43 mouse cellular contexts compared by ENCODE assay signal in the genomic region with DNA sequence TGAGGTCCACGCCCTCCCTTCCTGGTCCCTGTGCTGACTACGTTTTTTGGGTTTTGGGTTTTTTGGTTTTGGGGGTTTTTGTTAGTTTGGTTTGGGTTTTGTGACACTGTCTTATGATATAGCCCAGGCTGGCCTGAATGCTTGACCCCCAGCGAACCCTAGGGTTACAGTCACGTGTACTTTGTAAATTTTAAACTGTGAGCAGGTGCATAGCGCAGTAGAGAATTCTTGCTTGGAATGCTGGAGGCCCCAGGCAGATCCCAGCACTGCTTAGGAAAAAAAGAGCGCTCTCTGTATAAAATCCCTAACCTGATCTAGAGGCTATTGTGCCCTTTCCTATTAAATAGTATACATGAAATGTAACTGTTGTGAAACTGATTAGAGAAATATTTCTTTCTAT. TPM values are rescaled to one million over a fixed set of nuclear protein-coding genes. Genes with fewer than 3 reads are reported as not detected.
"Had no signal": no experiment of that assay in that cellular context is flagged by ENCODE, and none has a peak within 500 bp of the region (broad histone marks: within the 10 kb centered on the region; RNA-seq: fewer than 3 reads in every experiment).

No protein-coding gene starts in this region.

- H3K9ac ChIP-seq: limb, embryonic 12.5 days; limb, embryonic 13.5 days; limb, embryonic 15.5 days; liver, embryonic 12.5 days; liver, embryonic 13.5 days; liver, embryonic 14.5 days; liver, embryonic 15.5 days; liver, postnatal 0 days; lung, embryonic 14.5 days; lung, embryonic 15.5 days; midbrain, embryonic 12.5 days; midbrain, embryonic 13.5 days; midbrain, embryonic 15.5 days; neural tube, embryonic 12.5 days had no signal

- H3K4me1 ChIP-seq: liver, embryonic 15.5 days had no signal

- H3K27ac ChIP-seq: limb, embryonic 10.5 days; limb, embryonic 12.5 days; limb, embryonic 13.5 days; limb, embryonic 15.5 days; liver, embryonic 12.5 days; liver, embryonic 13.5 days; liver, embryonic 14.5 days; liver, embryonic 15.5 days; lung, embryonic 15.5 days; macrophage; midbrain, embryonic 10.5 days; midbrain, embryonic 12.5 days; midbrain, embryonic 13.5 days; midbrain, embryonic 15.5 days; neural tube, embryonic 12.5 days had no signal

- ATAC-seq: liver, embryonic 12.5 days; liver, postnatal 0 days; lung, postnatal 0 days; midbrain, embryonic 13.5 days; midbrain, embryonic 15.5 days; midbrain, embryonic 16.5 days had no signal

- DNase-seq: left cerebral cortex, postnatal 4 days; liver; liver, embryonic 13.5 days; liver, postnatal 0 days; lung, adult 18-20 months; lung, adult 2 months; lung, embryonic 14.5 days; lung, postnatal 10 days; lung, postnatal 14 days; lung, postnatal 36 days; lung, postnatal 4 days; midbrain, embryonic 14.5 days had no signal

- H3K36me3 ChIP-seq: limb, embryonic 10.5 days; limb, embryonic 12.5 days; limb, embryonic 13.5 days; limb, embryonic 15.5 days; liver, embryonic 12.5 days; liver, embryonic 13.5 days; liver, embryonic 15.5 days; lung, embryonic 15.5 days; midbrain, embryonic 10.5 days; midbrain, embryonic 12.5 days; midbrain, embryonic 13.5 days; midbrain, embryonic 15.5 days; neural tube, embryonic 12.5 days had no signal

- H3K4me2 ChIP-seq: limb, embryonic 12.5 days; limb, embryonic 13.5 days; limb, embryonic 15.5 days; liver, embryonic 11.5 days; liver, embryonic 12.5 days; liver, embryonic 13.5 days; liver, embryonic 15.5 days; lung, embryonic 14.5 days; lung, embryonic 15.5 days; midbrain, embryonic 11.5 days; midbrain, embryonic 12.5 days; midbrain, embryonic 13.5 days; midbrain, embryonic 15.5 days; neural tube, embryonic 12.5 days had no signal

- H3K4me3 ChIP-seq: limb, embryonic 10.5 days; limb, embryonic 12.5 days; limb, embryonic 13.5 days; limb, embryonic 15.5 days; liver, embryonic 12.5 days; liver, embryonic 13.5 days; liver, embryonic 15.5 days; lung, embryonic 15.5 days; megakaryocyte, embryonic 14.5 days; midbrain, embryonic 10.5 days; midbrain, embryonic 12.5 days; midbrain, embryonic 13.5 days; midbrain, embryonic 15.5 days; myocyte; neural tube, embryonic 12.5 days had no signal

- H3K9me3 ChIP-seq: limb, embryonic 10.5 days; limb, embryonic 12.5 days; limb, embryonic 13.5 days; limb, embryonic 15.5 days; liver, embryonic 12.5 days; liver, embryonic 13.5 days; liver, embryonic 15.5 days; lung, embryonic 15.5 days; midbrain, embryonic 10.5 days; midbrain, embryonic 12.5 days; midbrain, embryonic 13.5 days; midbrain, embryonic 15.5 days; neural tube, embryonic 12.5 days had no signal

RNA-seq across cellular contexts. Expression of gene Gal3st1, which starts 9.7 kb away (rescaled TPM):
- total RNA-seq: megakaryocyte-erythroid progenitor cell, adult 5-6 weeks had no signal
- polyA plus RNA-seq: macrophage; midbrain, embryonic 11.5 days; myocyte had no signal

RNA-seq across cellular contexts. Expression of gene 4930556J24Rik, which starts 16.6 kb away (rescaled TPM):
- total RNA-seq: left cerebral cortex, postnatal 14 days; left cerebral cortex, postnatal 25 days; left cerebral cortex, postnatal 4 days; megakaryocyte, adult 5-6 weeks; megakaryocyte-erythroid progenitor cell, adult 5-6 weeks; monocyte, adult 5-6 weeks had no signal
- polyA plus RNA-seq: limb, embryonic 11.5 days; limb, embryonic 12.5 days; limb, embryonic 14.5 days; limb, embryonic 15.5 days; liver, adult 2 months; liver, embryonic 13.5 days; liver, embryonic 14.5 days; liver, postnatal 0 days; lung, adult 2 months; lung, postnatal 0 days; macrophage; midbrain, embryonic 11.5 days; neural tube, embryonic 11.5 days had no signal

RNA-seq across cellular contexts. Expression of gene Sec14l4, which starts 38.1 kb away (rescaled TPM):
- total RNA-seq: left cerebral cortex, postnatal 36 days; left cerebral cortex, postnatal 4 days; megakaryocyte, adult 5-6 weeks; megakaryocyte-erythroid progenitor cell, adult 5-6 weeks; midbrain, postnatal 0 days; monocyte, adult 5-6 weeks had no signal
- polyA plus RNA-seq: limb, embryonic 10.5 days; limb, embryonic 11.5 days; limb, embryonic 12.5 days; macrophage; midbrain, embryonic 10.5 days; midbrain, embryonic 11.5 days; midbrain, embryonic 12.5 days; midbrain, embryonic 13.5 days; midbrain, embryonic 14.5 days; midbrain, embryonic 15.5 days; midbrain, embryonic 16.5 days; myocyte; neural tube, embryonic 11.5 days had no signal
